Mouse (Mus musculus) mouse trophoblast stem cell (cell line): Measurements from ENCODE around the gene Enpep.

Source experiments
- in situ Hi-C, 2 experiments: fragments of 300-500 bp; cut with MseI, MboI; formaldehyde crosslinking; loops; 2 replicates in 1 of 2; 3 replicates in 1 of 2; pipeline ENCODE4 v1.15.1; 2025

Gene Enpep

GRCm38 (mm10) chr3:129250997-129251396 lies 81.5 kb downstream of the Enpep start:
- in situ Hi-C loops: no loop called here

DNA sequence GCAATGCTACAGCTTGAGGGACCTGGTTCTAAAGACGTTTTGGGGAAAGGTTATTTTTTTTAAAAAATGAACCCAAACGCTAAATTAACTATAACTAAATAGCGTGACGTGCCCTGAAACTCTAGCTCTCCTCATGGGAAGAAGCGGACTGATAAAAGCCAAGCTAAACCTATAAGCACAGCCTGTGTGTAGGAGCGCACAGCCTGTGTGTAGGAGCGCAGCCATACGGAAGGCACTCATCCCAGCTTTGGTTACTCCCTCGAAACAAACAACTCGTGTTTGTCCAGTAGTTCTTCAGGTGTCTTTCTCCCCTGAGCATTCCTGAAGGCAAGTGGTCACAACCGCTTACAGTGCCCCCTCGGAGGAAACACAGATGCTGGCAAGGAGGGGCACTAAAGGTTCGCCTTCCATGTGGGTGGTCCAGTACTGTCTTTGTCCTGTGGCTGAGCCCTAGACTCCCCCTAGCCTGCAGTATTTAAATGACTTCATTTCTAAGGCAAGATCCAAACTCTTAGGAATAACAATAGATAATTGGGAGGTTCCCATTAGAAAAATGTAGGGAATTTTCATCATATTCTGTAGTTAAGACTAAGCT lies 93.8 kb downstream of the Enpep start:
- in situ Hi-C loops: no loop called here

DNA sequence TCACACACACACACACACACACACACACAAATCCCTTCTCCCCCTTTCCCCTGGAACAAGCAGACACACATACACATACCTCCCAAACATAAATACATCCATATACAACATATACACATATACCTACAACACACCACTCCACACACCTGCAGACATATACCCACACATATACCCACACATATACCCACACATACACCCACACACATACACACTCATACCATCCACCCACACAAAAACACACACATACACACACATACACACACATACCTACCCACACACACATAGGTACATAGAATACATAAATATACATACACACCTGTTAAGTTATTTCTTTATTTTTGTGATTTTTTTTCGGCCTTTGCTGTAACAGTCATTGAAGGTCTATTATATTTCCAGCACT lies 94.5 kb downstream of the Enpep start:
- in situ Hi-C loops: no loop called here

DNA sequence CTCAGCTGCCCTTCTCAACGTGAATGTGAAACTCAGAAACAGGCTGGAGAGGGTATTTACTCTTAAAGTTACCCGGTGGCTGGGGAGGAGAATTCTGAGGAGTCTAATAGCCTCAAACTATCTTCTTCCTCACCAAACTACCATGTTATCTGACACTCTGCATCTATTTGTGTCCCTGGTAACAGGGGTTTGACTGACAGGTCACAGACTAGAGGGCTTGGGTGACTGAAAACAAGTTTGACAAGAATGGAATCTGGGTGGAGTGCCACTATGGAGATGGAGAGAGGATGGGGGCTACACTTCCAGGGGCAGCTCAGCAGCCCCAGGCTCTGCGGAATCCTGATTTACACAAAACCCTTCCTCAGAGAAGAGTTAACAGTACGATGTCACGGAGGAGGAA lies 105.2 kb downstream of the Enpep start:
- in situ Hi-C loops: no loop called here

DNA sequence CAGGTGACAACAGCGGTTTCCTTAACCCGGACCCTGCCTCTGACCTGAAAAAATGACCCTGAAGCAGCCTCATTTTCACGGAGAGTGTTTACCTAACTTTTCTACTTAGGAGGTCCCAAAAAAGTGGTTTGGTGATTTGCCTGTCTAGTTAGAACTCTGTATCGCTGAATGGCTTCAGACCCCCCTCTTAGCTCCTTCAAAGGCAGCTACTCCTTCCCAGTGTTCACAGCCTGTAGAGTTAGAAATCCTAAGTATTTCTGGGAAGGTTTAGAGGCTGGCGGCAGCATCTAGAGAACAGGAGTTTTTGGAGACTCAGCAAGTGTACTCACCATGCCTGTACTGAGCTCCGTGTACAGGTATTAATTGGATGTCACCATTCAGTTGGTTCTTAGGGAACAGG lies 105.8 kb downstream of the Enpep start:
- in situ Hi-C loops: no loop called here

DNA sequence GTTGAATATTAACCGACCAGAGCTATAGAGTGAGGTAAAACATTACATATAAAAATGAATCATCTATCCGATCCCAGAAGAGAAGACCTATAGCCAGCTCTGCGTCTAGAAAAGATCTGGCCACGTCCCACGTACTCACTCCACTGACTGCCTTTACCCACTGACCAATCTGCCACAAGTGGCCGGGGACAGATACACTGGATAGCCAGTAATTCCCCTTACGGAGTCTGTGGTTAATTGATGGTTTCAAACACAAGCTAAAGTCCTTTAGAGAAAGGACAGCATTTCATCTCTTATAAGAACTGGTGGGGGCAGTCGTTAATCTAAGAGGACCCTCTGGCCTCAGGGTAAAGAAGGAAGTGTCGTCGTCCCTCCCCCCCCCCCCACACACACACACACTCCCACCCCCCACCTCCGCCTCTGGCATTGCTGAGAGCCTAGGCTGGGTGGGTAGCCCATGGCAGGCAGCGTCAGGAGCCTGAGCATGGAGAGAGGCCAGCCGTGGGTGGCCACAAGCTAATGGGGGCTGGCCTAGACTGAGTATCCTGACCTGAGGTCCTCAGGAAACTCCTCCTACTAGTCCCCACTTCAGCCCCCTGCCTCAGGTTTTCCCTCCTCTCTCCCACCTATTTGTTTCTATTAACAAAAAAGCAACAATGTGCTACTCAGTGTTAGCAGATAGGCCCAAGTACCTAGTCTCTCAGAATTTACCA lies 106.8 kb downstream of the Enpep start:
- in situ Hi-C loops: no loop called here

DNA sequence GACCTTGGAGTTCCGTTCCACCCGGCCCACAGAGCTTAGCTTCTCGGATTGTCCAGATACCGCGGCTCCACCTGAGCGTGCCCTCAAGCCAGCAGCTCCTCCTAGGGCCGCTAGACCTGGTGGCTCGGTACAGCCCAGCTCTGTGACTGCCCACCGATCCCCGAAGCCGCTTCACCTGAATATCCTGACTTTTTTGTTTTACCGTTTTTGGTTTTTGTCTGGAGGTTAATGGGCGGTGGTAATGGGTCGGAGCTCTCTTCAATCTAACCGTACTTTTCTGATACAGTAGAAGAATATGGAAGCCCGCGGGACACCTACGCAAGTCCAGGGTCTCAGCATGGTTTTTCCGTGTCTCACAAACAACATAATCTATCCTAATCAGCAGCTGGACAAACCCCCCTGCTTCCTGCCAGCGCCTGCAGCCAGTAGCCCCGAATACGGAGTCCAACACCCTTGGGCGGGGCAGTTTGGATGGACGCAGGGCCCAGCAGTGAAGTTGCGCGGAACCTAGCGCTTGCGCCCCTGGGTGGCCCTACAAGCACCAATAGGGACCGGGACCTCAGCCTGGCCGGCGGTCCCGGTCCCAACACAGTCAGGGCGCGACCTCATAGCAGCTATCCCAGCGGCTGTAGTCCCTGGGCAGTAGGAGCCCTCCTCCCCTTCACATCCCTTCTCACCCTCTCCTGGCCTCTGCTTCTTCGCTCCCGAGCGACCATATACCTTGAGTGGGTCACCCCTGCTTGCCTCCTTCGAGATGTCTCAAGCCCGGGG lies 107.5 kb downstream of the Enpep start:
- in situ Hi-C loops: no loop called here

DNA sequence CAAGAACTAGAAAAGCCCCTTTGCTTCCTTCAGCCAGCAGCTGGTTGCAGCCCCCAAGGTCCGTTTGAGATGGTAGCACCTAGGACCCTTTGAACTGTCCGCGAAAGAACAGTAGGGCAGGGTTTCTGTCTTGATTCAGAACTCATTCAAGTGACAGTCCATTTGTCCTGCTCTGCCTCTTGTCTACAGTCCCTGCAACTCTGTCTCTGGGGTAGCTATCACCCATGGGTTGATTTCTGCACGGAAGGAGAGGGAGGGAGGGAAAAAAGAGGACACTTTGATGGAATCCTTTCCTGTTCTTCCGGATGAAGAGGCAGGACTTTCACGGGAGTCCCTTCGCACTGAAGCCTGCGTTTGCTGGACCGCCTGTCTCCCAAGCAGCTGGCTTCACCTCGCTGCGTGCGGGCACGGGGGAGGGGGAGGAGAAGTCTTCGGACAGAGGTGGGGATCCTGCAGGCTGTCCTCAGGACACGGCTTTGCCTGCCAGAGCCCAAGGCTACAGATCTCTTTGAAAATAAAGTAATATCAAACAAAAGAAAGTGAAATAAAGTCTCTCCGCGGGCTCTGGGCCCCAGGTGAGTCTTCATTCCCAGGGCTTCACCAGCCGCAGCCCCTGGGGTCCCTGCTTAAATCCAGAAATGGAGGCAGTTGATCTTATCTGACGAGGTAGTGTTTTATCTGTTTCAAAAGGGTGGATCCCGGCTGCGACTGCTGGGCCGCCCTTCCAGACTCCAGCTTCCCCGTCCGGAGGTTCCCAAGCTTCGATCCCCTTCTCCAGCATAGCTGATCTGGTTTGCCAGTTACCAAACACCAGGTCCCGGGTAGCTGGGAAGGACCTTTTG lies 108.3 kb downstream of the Enpep start:
- in situ Hi-C loops: no loop called here

DNA sequence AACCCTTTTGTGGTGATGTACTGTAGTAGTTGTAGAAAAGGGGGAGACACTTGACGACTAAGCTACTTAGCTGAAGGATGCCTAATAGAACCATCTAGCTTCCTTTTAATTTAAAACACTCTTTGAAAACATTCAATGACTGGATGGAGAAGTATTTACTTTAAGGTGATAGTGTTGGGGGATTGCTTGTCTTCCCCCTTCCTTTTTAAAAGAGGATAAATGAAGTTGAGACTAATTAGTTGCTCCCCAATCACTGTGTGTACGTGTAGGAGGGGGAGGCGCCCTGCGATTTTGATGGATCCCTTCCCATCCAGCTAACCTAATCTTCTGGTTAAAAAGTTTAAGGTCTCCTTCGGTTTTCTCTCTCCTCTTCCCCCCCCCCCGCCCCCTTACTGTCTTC lies 109.1 kb downstream of the Enpep start:
- in situ Hi-C loops: no loop called here

GRCm38 (mm10) chr3:129222448-129223290 lies 109.9 kb downstream of the Enpep start:
- in situ Hi-C loops: no loop called here

DNA sequence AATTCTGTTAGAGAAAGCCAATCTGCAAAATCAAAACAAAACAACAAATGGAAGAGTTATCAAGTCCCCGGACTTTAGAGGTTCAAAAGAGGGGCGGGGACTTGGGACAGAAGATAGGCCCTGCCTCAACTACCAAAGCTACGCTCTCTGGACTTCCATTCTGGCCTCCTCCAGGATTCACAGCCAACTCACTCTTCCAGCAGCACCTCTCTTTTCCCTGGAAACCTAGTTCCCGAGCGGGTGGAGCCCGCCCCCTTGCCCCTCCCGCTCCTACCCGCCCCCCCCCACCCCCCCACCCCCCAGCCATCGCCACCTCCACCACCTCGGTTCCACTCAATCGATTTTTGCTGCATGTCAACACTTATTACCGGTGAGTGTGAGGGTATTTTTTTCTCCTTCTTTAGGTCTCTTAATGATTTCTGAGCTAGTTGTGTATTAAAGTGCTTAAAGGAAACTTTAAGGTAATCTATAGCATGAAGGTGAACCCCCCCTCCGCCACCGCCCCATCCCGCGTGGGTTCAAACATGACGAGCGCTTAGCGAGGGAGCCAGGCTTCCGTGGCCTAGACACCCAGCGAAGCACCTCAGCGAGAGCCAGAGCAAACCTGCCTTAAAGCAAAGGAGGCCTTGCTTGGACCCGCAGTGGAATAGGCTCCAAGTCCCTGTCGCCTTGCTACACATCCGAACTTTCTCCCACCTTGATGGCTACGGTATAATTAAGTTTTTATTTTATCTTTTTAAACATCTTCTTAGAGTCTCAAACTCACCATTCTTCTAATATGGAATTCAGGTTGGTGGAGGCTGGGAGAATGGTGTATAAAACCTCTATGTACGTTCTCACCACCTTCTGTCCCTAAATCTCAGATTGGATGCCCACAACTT lies 110.9 kb downstream of the Enpep start:
- in situ Hi-C loops: no loop called here

DNA sequence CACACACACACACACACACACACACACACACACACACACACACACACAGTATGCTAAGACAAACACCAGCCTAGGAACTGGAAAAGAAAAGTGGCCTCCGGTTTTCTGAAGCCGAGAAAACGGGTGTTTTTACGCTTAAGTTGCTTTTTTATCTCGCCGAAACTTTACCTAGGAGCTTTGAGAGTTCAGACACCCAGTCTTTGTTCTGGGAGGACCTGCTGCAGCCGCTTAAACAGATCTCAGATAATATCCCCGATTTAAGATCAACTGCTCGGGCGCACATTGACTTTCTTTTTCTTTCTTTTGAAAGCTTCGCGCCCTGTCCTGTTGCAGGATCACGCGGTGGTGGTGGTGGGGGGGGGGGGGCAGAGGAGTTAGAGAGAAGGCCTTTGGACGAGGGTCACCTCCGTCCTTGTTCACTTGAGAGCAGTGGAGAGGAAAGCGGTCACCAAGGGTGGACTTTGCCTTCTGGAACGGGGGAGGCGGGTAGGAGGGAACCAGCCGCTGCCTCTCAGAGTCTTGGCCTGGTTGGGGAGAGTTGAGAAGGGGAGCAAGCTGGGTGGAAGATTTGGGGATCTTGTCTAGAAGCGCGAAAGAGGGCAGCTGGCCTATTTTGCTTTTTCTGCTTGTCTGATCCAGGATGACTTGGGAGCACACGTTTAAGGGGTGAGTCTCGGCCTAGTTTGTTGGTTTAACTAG lies 111.7 kb downstream of the Enpep start:
- in situ Hi-C loops: no loop called here

DNA sequence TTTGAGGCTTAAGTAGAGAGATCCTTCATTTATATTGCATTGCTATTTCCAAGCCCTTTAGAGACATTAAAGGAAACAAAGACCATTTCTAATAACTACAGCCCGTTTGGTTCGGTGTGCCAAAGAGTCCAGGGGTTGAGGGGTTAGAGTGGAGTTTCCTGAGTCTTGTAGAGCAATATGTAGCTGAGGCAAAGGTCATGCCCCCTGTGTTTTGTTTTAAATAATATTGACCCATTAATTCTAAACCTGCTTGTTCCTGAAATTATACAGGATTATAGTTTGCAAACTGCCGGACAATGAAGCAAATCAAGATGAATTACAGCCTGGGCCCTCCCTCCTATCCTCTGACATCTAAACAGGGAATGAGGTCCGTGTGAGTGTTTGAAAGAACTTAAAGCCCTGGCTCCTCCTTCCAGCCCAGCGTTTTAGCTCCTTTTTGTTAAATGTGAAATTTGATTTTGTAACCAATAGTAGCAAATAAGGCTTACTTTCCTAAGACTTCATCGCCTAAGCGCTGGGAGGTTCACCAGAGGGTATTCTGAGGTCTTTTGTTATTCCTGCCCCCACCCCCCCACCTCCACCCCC lies 112.3 kb downstream of the Enpep start:
- in situ Hi-C loops: no loop called here
